In genomic region chr11:80614418-80614817, GRCm38 (mm10) we compare ENCODE assay signal across 9 mouse cellular contexts.
A peak's percentile ranks its signal among the peaks of the same experiment; 100 is the strongest.
DNase-seq lines count a peak whose midpoint lies in the region; ATAC-seq and TF ChIP-seq lines count a peak whose summit lies in the region.
"Had no signal": no experiment of that assay in that cellular context is flagged by ENCODE, and none has a peak within 500 bp of the region (broad histone marks: within the 10 kb centered on the region; RNA-seq: fewer than 3 reads in every experiment).

No protein-coding gene starts in this region.

- TF ChIP-seq EP300 in heart, postnatal 0 days (IDR thresholded peaks at IDR 0.05; ENCODE audit: low read depth), result no peak
- no peak for TF ChIP-seq EP300 in CH12.LX (IDR thresholded peaks at IDR 0.05; ENCODE audit: low read length)

- H3K27me3 ChIP-seq in heart, postnatal 0 days (ENCODE audit: control insufficient read depth, insufficient read depth, low read length), result no peaks in the 10 kb centered on the region
- no peaks in the 10 kb centered on the region for H3K27me3 ChIP-seq in heart, embryonic 11.5 days (ENCODE audit: control insufficient read depth, insufficient read depth, low read length)
- H3K27me3 ChIP-seq in CH12.LX (replicated peaks), result no peaks in the 10 kb centered on the region
- H3K27me3 ChIP-seq in hindbrain, embryonic 12.5 days, result peaks cover 4% of the 10 kb centered on the region; the same call in 1 of the 2 replicates

- TF ChIP-seq CTCF in heart, postnatal 0 days (IDR thresholded peaks at IDR 0.05; ENCODE audit: low read depth), result peak; percentile 42
- peak; percentile 73 to 93 for TF ChIP-seq CTCF in CH12.LX (conservative IDR thresholded peaks at IDR 0.05 in 1 of 2, IDR thresholded peaks at IDR 0.05 in 1 of 2; ENCODE audit: low read depth in 2 of 2, low read length in 2 of 2)

- no peaks in the 10 kb centered on the region for H3K9me3 ChIP-seq in heart, postnatal 0 days (replicated peaks; ENCODE audit: control insufficient read depth, low read length)
- no peaks in the 10 kb centered on the region for H3K9me3 ChIP-seq in heart, embryonic 11.5 days (replicated peaks; ENCODE audit: control insufficient read depth, low read length)
- no peaks in the 10 kb centered on the region for H3K9me3 ChIP-seq in CH12.LX (replicated peaks; ENCODE audit: low read length)
- H3K9me3 ChIP-seq in hindbrain, embryonic 12.5 days (replicated peaks), result no peaks in the 10 kb centered on the region

- peak; percentile 15 for DNase-seq in heart, postnatal 0 days (ENCODE audit: low spot score)
- DNase-seq in CH12.LX (ENCODE audit: extremely low read depth), result peak; percentile 85
- DNase-seq in cerebellum, adult 8-10 months, result peak; percentile 65
- DNase-seq in lung, postnatal 25 days (ENCODE audit: low spot score), result peak; percentile 39
- peak; percentile 29 to 66 for DNase-seq in spleen, postnatal 4 days (ENCODE audit: low spot score in 2 of 2)
- DNase-seq in ovary, postnatal 10 days (ENCODE audit: low spot score), result no peak

- no peak overlapping the region for H3K9ac ChIP-seq in heart, postnatal 0 days (replicated peaks; ENCODE audit: low read depth, low read length)
- no peak overlapping the region for H3K9ac ChIP-seq in heart, embryonic 11.5 days (ENCODE audit: low read depth, low read length)
- H3K9ac ChIP-seq in CH12.LX (ENCODE audit: insufficient read depth, low read depth), result peak overlapping the region; percentile 54; the same call in 1 of the 2 replicates
- no peak overlapping the region for H3K9ac ChIP-seq in hindbrain, embryonic 12.5 days

- peak; percentile 69 for TF ChIP-seq RAD21 in CH12.LX (IDR thresholded peaks at IDR 0.05; ENCODE audit: low read depth, low read length)

- no peak for TF ChIP-seq POLR2A in CH12.LX (IDR thresholded peaks at IDR 0.05; ENCODE audit: low read depth, low read length)

- 40% methylated on average over 5 of the region's 5 CpGs for WGBS in heart, postnatal 0 days
- 39% methylated on average over 5 of the region's 5 CpGs for WGBS in heart, embryonic 11.5 days (ENCODE audit: insufficient replicate concordance)
- 38% methylated on average over 5 of the region's 5 CpGs for WGBS in hindbrain, embryonic 12.5 days

- H3K4me2 ChIP-seq in heart, postnatal 0 days (ENCODE audit: low read depth, low read length), result no peak overlapping the region
- H3K4me2 ChIP-seq in heart, embryonic 11.5 days, result no peak overlapping the region
- H3K4me2 ChIP-seq in CH12.LX (ENCODE audit: insufficient read depth, low read depth, poor library complexity, severe bottlenecking), result peak overlapping the region; percentile 91
- H3K4me2 ChIP-seq in hindbrain, embryonic 12.5 days (replicated peaks), result no peak overlapping the region

- no peak for ATAC-seq in heart, postnatal 0 days (ENCODE audit: insufficient read depth, low read depth)
- no peak for ATAC-seq in heart, embryonic 11.5 days (replicated peaks; ENCODE audit: insufficient number of reproducible peaks, low FRiP score, low TSS enrichment)
- no peak for ATAC-seq in hindbrain, embryonic 12.5 days (ENCODE audit: low FRiP score)

- dilution Hi-C loops in CH12.LX (cut with MboI; ENCODE audit: extremely low pct_ligation_motif_present, extremely low pct_unique_long_range_greater_than_20kb, low sequenced_read_pairs), result no loop called here

- no peaks in the 10 kb centered on the region for H3K4me1 ChIP-seq in heart, postnatal 0 days (ENCODE audit: control insufficient read depth, insufficient read depth)
- no peaks in the 10 kb centered on the region for H3K4me1 ChIP-seq in heart, embryonic 11.5 days (ENCODE audit: control insufficient read depth, insufficient read depth, low read length)
- H3K4me1 ChIP-seq in CH12.LX (ENCODE audit: control insufficient read depth in 1 of 2, insufficient read depth in 2 of 2), result peaks cover 0 to 11% of the 10 kb centered on the region in 2 experiments; a peak in 1 of 4 replicates
- H3K4me1 ChIP-seq in hindbrain, embryonic 12.5 days, result peaks cover 11% of the 10 kb centered on the region; the same call in 1 of the 2 replicates

- no peak overlapping the region for H3K4me3 ChIP-seq in heart, postnatal 0 days (ENCODE audit: low read depth, low read length)
- no peak overlapping the region for H3K4me3 ChIP-seq in heart, embryonic 11.5 days (ENCODE audit: low read depth, low read length)
- peak overlapping the region in 1 of 3 experiments; percentile 33 for H3K4me3 ChIP-seq in CH12.LX (replicated peaks in 1 of 3; ENCODE audit: low read depth in 2 of 3, low read length in 2 of 3, poor library complexity in 1 of 3)
- H3K4me3 ChIP-seq in hindbrain, embryonic 12.5 days, result no peak overlapping the region
- H3K4me3 ChIP-seq: myocyte had no signal

- no peaks in the 10 kb centered on the region for H3K79me2 ChIP-seq in CH12.LX (replicated peaks; ENCODE audit: control insufficient read depth, extremely low read depth, insufficient read depth, poor library complexity, severe bottlenecking)

- in situ Hi-C loops in CH12.LX (cut with MboI; ENCODE audit: low pct_ligation_motif_present, low pct_unique_long_range_greater_than_20kb, low sequenced_read_pairs), result no loop called here

- no peak overlapping the region for H3K27ac ChIP-seq in heart, postnatal 0 days (ENCODE audit: low read depth)
- no peak overlapping the region for H3K27ac ChIP-seq in heart, embryonic 11.5 days (ENCODE audit: low read depth, low read length)
- no peak overlapping the region for H3K27ac ChIP-seq in CH12.LX (ENCODE audit: insufficient read depth, low read depth)
- 0 out of 2 replicates have a peak overlapping the region, but pooled peaks have one; percentile 30 for H3K27ac ChIP-seq in hindbrain, embryonic 12.5 days

- no peaks in the 10 kb centered on the region for H3K36me3 ChIP-seq in heart, postnatal 0 days (replicated peaks; ENCODE audit: control insufficient read depth, insufficient read depth, low read length)
- no peaks in the 10 kb centered on the region for H3K36me3 ChIP-seq in heart, embryonic 11.5 days (ENCODE audit: control insufficient read depth, insufficient read depth, low read length)
- H3K36me3 ChIP-seq in CH12.LX (replicated peaks in 1 of 2; ENCODE audit: control insufficient read depth in 1 of 2, insufficient read depth in 1 of 2, low read length in 1 of 2), result no peaks in the 10 kb centered on the region
- no peaks in the 10 kb centered on the region for H3K36me3 ChIP-seq in hindbrain, embryonic 12.5 days

TF ChIP-seq in CH12.LX, 34 proteins besides CTCF, POLR2A, EP300 and RAD21:
- TF ChIP-seq TCF12 (IDR thresholded peaks at IDR 0.05; ENCODE audit: low read depth, low read length) (0 out of 2 replicates have a peak, but pooled peaks have one; percentile 10), SIN3A (IDR thresholded peaks at IDR 0.05; ENCODE audit: low read length) (no peak), ZC3H11A (IDR thresholded peaks at IDR 0.05; ENCODE audit: low read depth, low read length) (peak; percentile 25; the same call in 1 of the 2 replicates), MEF2A (IDR thresholded peaks at IDR 0.05; ENCODE audit: borderline replicate concordance, low read depth, low read length) (peak; percentile 26; the same call in 1 of the 2 replicates), BHLHE40 (IDR thresholded peaks at IDR 0.05; ENCODE audit: low read depth, low read length) (no peak), SMC3 (IDR thresholded peaks at IDR 0.05; ENCODE audit: low read depth, low read length) (peak; percentile 86), JUN (IDR thresholded peaks at IDR 0.05; ENCODE audit: insufficient read depth, low read depth, low read length) (no peak), IRF4 (IDR thresholded peaks at IDR 0.05; ENCODE audit: low read depth, low read length) (peak; percentile 52; the same call in 1 of the 2 replicates), MXI1 (IDR thresholded peaks at IDR 0.05; ENCODE audit: low read depth, low read length) (0 out of 2 replicates have a peak, but pooled peaks have one; percentile 34)
TF ChIP-seq in CH12.LX: peak in this region for 6.
